Mouse (Mus musculus): Measurements from ENCODE around the gene Olfr933. TPM values are rescaled to one million over a fixed set of nuclear protein-coding genes. Genes with fewer than 3 reads are reported as not detected.

The Olfr933 gene
- not detected in 2 replicates for polyA plus RNA-seq (2015; fragmentation: Nextera tagmentation; extraction: Ambion mirVana)

DNA sequence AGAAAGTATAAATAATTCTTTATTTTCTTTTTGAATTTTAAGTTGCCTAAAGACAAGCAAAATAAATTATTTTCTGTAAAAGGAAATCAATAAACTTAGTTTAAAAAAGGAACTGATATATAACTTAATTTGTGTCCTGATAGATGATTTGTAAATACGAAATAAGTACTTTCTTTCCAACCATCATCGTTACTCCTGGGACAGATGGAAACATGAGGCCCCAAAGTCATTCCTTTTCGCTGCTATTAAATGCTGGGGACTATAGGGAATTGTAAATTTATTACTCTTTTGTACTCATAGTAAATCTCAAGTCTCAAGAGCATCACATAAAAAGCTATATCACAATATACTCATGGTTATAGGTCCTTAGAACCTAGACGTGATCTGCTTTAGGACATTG is at the start of gene Olfr933:
Gene Olfr933 (plus strand): TSS at position 301 of the 400 bp plus-strand sequence.
- Histone ChIP-seq H3K9ac (ENCODE audit: low read depth, low read length) (no peak within 1 kb of the TSS), H3K4me1 (ENCODE audit: control insufficient read depth, insufficient read depth, low read length) (no peaks in the 10 kb centered on the region), H3K27ac (ENCODE audit: low read length) (no peak within 1 kb of the TSS), H3K36me3 (ENCODE audit: control insufficient read depth, insufficient read depth, low read length) (no peaks in the 10 kb centered on the region), H3K4me3 (ENCODE audit: low read length) (no peak within 1 kb of the TSS), H3K9me3 (ENCODE audit: control insufficient read depth, low read length) (no peaks in the 10 kb centered on the region), H3K27me3 (replicated peaks; ENCODE audit: control insufficient read depth, insufficient read depth, low read length) (no peaks in the 10 kb centered on the region), H3K4me2 (ENCODE audit: low read depth, low read length) (no peak within 1 kb of the TSS)
- ATAC-seq, result no peak
- 77% methylated on average over 4 of the region's 4 CpGs for WGBS

DNA sequence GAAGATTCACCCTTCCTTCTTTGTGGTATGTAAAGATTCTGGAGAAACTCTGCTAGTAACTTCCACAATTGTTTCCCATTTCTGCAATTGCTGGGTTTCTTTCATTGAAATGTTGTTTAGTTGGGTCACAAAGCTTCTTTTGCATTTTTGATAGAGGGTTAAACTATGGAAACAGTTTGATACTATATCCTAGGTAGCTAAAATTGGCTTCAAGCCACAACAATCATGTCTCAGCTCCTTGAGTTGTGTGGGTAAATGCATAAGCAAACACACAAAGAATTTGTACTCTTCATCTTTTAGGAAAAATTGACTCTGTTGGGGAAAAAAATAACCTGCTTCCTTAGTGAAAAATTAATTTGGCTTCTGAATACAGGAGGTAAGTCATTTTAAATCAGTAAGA is 42.6 kb upstream of the Olfr933 start, which contains the start of gene Olfr930:
Gene Olfr930 (plus strand): TSS at position 301 of the 400 bp plus-strand sequence.
- Histone ChIP-seq H3K9ac (ENCODE audit: low read depth, low read length) (no peak within 1 kb of the TSS), H3K4me2 (ENCODE audit: low read depth, low read length) (no peak within 1 kb of the TSS), H3K27ac (ENCODE audit: low read length) (no peak within 1 kb of the TSS), H3K9me3 (ENCODE audit: control insufficient read depth, low read length) (no peaks in the 10 kb centered on the region), H3K36me3 (ENCODE audit: control insufficient read depth, insufficient read depth, low read length) (no peaks in the 10 kb centered on the region), H3K4me1 (ENCODE audit: control insufficient read depth, insufficient read depth, low read length) (no peaks in the 10 kb centered on the region), H3K27me3 (replicated peaks; ENCODE audit: control insufficient read depth, insufficient read depth, low read length) (no peaks in the 10 kb centered on the region), H3K4me3 (ENCODE audit: low read length) (no peak within 1 kb of the TSS)
- no peak for ATAC-seq

DNA sequence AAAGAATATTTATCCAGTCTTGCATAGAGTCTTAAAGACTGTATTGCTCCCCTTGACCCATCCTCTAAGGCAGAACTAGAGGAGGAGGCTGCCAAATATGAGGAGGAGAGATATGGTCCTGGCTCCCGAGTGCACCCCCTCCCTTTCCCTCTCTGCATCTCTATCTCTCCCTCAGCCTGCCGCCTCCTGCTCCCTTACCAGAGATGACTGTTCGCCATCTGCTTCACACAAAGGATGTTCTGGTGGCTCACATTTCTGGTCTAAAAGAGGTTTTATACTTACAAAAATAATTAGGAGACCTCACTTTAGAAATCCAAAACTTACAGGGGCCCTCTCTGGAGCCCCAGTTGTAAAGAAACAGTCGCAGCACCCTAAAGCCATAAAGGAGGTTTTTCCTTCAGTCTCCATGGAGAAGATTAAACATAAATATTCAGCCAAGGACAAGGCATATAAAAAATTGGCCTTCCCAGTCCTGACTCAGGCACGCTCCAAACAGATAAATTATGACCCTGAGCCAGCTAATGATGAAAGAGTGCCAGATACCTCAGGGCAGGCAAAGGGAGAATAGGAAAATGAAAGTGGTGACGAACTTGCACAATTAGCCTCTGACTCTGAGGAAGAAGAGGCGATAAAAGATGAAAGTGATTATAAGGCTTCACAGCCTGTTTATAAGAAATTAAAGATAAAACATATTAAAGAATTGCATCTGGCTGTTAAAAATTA is 18.6 kb upstream of the Olfr933 start:
- H3K4me3 ChIP-seq (ENCODE audit: low read length), result no peak overlapping the region
- H3K4me2 ChIP-seq (ENCODE audit: low read depth, low read length), result no peak overlapping the region

DNA sequence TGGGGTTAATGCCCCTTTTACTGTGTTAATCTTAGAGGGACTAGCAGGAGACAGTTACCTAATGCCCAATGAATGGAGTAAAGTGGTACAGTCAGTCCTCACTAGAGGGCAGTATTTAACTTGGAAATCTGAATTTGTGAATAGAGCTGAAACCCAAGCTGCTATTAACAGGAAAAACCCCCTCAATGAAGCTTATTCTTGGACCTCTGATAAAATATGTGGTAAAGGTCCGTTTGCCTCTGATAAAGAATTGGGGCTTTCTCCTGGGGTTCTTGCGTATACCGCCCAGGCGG is 18.0 kb upstream of the Olfr933 start:
- 79% methylated on average over 4 of the region's 4 CpGs for WGBS
- ATAC-seq, result no peak
- no peak overlapping the region for H3K4me2 ChIP-seq (ENCODE audit: low read depth, low read length)

More for the DNA sequence above, 18.6 kb upstream of the Olfr933 start:
- ATAC-seq, result no peak
- H3K27ac ChIP-seq (ENCODE audit: low read length), result no peak overlapping the region
- no peak overlapping the region for H3K9ac ChIP-seq (ENCODE audit: low read depth, low read length)
- no peaks in the 10 kb centered on the region for H3K36me3 ChIP-seq (ENCODE audit: control insufficient read depth, insufficient read depth, low read length)
- H3K27me3 ChIP-seq (replicated peaks; ENCODE audit: control insufficient read depth, insufficient read depth, low read length), result no peaks in the 10 kb centered on the region
- WGBS, result 51% methylated on average over 7 of the region's 7 CpGs
- no peaks in the 10 kb centered on the region for H3K4me1 ChIP-seq (ENCODE audit: control insufficient read depth, insufficient read depth, low read length)
- H3K9me3 ChIP-seq (ENCODE audit: control insufficient read depth, low read length), result no peaks in the 10 kb centered on the region

DNA sequence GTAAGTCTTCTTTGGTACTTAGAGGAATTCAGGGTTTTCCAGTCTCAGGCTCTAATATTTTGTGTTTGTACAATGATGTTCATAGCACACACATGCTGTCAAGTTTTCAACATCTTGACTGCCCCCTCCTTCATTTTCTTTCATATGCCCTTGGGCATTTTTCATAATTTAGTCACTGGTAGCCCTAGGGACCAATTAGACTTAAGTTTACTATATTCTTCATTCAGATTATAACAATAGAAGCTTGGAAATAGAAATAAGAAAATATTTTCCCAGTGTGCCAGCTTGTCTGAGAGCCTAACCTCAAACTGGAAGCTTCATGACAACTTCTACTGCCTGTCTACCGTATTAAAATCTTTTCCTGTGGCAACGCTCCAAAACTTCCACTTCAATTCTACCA is 16.1 kb downstream of the Olfr933 start, which contains the start of gene Olfr934:
Gene Olfr934 (minus strand): TSS at position 101 of the 400 bp plus-strand sequence.
- Histone ChIP-seq H3K4me1 (ENCODE audit: control insufficient read depth, insufficient read depth, low read length) (no peaks in the 10 kb centered on the region), H3K9ac (ENCODE audit: low read depth, low read length) (no peak within 1 kb of the TSS), H3K27me3 (replicated peaks; ENCODE audit: control insufficient read depth, insufficient read depth, low read length) (no peaks in the 10 kb centered on the region), H3K4me3 (ENCODE audit: low read length) (no peak within 1 kb of the TSS), H3K27ac (ENCODE audit: low read length) (no peak within 1 kb of the TSS), H3K9me3 (ENCODE audit: control insufficient read depth, low read length) (no peaks in the 10 kb centered on the region), H3K36me3 (ENCODE audit: control insufficient read depth, insufficient read depth, low read length) (no peaks in the 10 kb centered on the region), H3K4me2 (ENCODE audit: low read depth, low read length) (no peak within 1 kb of the TSS)
- WGBS, result 86% methylated on average over 2 of the region's 2 CpGs
- ATAC-seq, result no peak

More for the DNA sequence above, 18.0 kb upstream of the Olfr933 start:
- Histone ChIP-seq H3K27ac (ENCODE audit: low read length) (no peak overlapping the region), H3K9me3 (ENCODE audit: control insufficient read depth, low read length) (no peaks in the 10 kb centered on the region), H3K4me3 (ENCODE audit: low read length) (no peak overlapping the region), H3K9ac (ENCODE audit: low read depth, low read length) (no peak overlapping the region), H3K36me3 (ENCODE audit: control insufficient read depth, insufficient read depth, low read length) (no peaks in the 10 kb centered on the region), H3K4me1 (ENCODE audit: control insufficient read depth, insufficient read depth, low read length) (no peaks in the 10 kb centered on the region), H3K27me3 (replicated peaks; ENCODE audit: control insufficient read depth, insufficient read depth, low read length) (no peaks in the 10 kb centered on the region)

DNA sequence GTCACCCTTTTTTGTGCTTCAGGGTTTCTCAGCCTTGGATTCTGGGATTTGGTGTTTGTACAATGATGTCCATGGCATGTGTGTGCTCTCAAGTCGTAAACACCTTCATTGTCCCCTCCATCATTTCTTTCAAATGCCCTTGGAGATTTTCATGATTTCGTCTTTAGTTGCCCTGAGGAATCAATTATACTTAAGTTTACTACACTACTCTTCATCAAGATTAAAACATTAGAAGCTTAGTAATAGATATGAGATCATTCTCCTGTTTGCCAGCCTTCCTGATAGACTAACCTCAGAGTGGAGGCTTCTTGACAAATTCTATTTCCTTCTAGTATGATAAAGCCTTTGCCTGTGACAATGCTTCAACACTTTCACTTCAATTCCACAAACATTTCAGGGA is 27.5 kb downstream of the Olfr933 start, which contains the start of gene Olfr935:
Gene Olfr935 (minus strand): TSS at position 101 of the 400 bp plus-strand sequence.
- no peak for ATAC-seq
- Histone ChIP-seq H3K4me2 (ENCODE audit: low read depth, low read length) (no peak within 1 kb of the TSS), H3K9me3 (ENCODE audit: control insufficient read depth, low read length) (no peaks in the 10 kb centered on the region), H3K36me3 (ENCODE audit: control insufficient read depth, insufficient read depth, low read length) (no peaks in the 10 kb centered on the region), H3K9ac (ENCODE audit: low read depth, low read length) (no peak within 1 kb of the TSS), H3K4me3 (ENCODE audit: low read length) (no peak within 1 kb of the TSS), H3K27me3 (replicated peaks; ENCODE audit: control insufficient read depth, insufficient read depth, low read length) (no peaks in the 10 kb centered on the region), H3K4me1 (ENCODE audit: control insufficient read depth, insufficient read depth, low read length) (no peaks in the 10 kb centered on the region), H3K27ac (ENCODE audit: low read length) (no peak within 1 kb of the TSS)
- 77% methylated on average over 2 of the region's 2 CpGs for WGBS

DNA sequence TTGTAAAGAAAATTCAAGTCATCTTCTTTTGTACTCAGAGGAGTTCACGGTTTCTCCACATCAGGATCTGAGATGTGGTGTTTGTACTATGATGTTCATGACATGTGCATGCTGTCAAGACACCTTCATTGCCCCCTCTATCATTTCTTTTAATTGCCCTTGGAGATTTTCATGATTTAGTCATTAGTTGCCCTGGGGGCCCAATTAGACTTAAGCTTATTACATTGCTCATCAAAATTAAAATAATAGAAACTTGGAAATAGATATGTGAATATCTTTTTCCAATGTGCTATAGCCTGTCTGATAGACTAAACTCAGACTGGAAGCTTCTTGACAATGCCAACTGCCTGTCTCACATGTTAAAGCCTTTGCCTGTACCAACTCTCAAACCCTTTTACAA is 51.2 kb downstream of the Olfr933 start, which contains the start of gene Olfr146:
Gene Olfr146 (minus strand): TSS at position 101 of the 400 bp plus-strand sequence.
- WGBS, result 68% methylated on average over 1 of the region's 1 CpGs
- H3K36me3 ChIP-seq (ENCODE audit: control insufficient read depth, insufficient read depth, low read length), result no peaks in the 10 kb centered on the region
- no peak for ATAC-seq

More for the DNA sequence above, 51.2 kb downstream of the Olfr933 start, which contains the start of gene Olfr146:
- Histone ChIP-seq H3K9me3 (ENCODE audit: control insufficient read depth, low read length) (no peaks in the 10 kb centered on the region), H3K27ac (ENCODE audit: low read length) (no peak within 1 kb of the TSS), H3K27me3 (replicated peaks; ENCODE audit: control insufficient read depth, insufficient read depth, low read length) (no peaks in the 10 kb centered on the region), H3K4me1 (ENCODE audit: control insufficient read depth, insufficient read depth, low read length) (no peaks in the 10 kb centered on the region), H3K4me3 (ENCODE audit: low read length) (no peak within 1 kb of the TSS), H3K4me2 (ENCODE audit: low read depth, low read length) (no peak within 1 kb of the TSS), H3K9ac (ENCODE audit: low read depth, low read length) (no peak within 1 kb of the TSS)

Other genes with a start within 250 kb of the Olfr933 start
- 0.04 TPM in 1 of 2 replicates, not detected in the other for gene Olfr920, start 220.0 kb upstream of the Olfr933 start, polyA plus RNA-seq (2015; fragmentation: Nextera tagmentation; extraction: Ambion mirVana)
- gene Olfr921, start 199.2 kb upstream of the Olfr933 start, polyA plus RNA-seq (2015; fragmentation: Nextera tagmentation; extraction: Ambion mirVana), result not detected in 2 replicates
- gene Olfr922, start 157.7 kb upstream of the Olfr933 start, polyA plus RNA-seq (2015; fragmentation: Nextera tagmentation; extraction: Ambion mirVana), result not detected in 2 replicates
- gene Olfr923, start 145.8 kb upstream of the Olfr933 start, polyA plus RNA-seq (2015; fragmentation: Nextera tagmentation; extraction: Ambion mirVana), result not detected in 2 replicates
- gene Olfr924, start 127.9 kb upstream of the Olfr933 start, polyA plus RNA-seq (2015; fragmentation: Nextera tagmentation; extraction: Ambion mirVana), result not detected in 2 replicates
- gene Olfr26, start 117.3 kb upstream of the Olfr933 start, polyA plus RNA-seq (2015; fragmentation: Nextera tagmentation; extraction: Ambion mirVana), result not detected in 2 replicates
- not detected in 2 replicates for gene Olfr926, start 95.2 kb upstream of the Olfr933 start, polyA plus RNA-seq (2015; fragmentation: Nextera tagmentation; extraction: Ambion mirVana)
- not detected in 2 replicates for gene Olfr930, start 42.5 kb upstream of the Olfr933 start, polyA plus RNA-seq (2015; fragmentation: Nextera tagmentation; extraction: Ambion mirVana)
- not detected in 2 replicates for gene Olfr934, start 16.0 kb downstream of the Olfr933 start, polyA plus RNA-seq (2015; fragmentation: Nextera tagmentation; extraction: Ambion mirVana)
- not detected in 2 replicates for gene Olfr935, start 27.4 kb downstream of the Olfr933 start, polyA plus RNA-seq (2015; fragmentation: Nextera tagmentation; extraction: Ambion mirVana)
- not detected in 2 replicates for gene Olfr146, start 51.1 kb downstream of the Olfr933 start, polyA plus RNA-seq (2015; fragmentation: Nextera tagmentation; extraction: Ambion mirVana)
- gene Olfr937, start 92.6 kb downstream of the Olfr933 start, polyA plus RNA-seq (2015; fragmentation: Nextera tagmentation; extraction: Ambion mirVana), result not detected in 2 replicates
- not detected in 2 replicates for gene Olfr938, start 106.6 kb downstream of the Olfr933 start, polyA plus RNA-seq (2015; fragmentation: Nextera tagmentation; extraction: Ambion mirVana)
- gene Olfr27, start 155.8 kb downstream of the Olfr933 start, polyA plus RNA-seq (2015; fragmentation: Nextera tagmentation; extraction: Ambion mirVana), result not detected in 2 replicates
- gene Olfr943, start 194.0 kb downstream of the Olfr933 start, polyA plus RNA-seq (2015; fragmentation: Nextera tagmentation; extraction: Ambion mirVana), result not detected in 2 replicates
- gene Olfr944, start 229.6 kb downstream of the Olfr933 start, polyA plus RNA-seq (2015; fragmentation: Nextera tagmentation; extraction: Ambion mirVana), result not detected in 2 replicates

Measured in intestine, embryonic 16.5 days (tissue).